Mouse (Mus musculus) lung, embryonic 16.5 days (tissue): ENCODE measurements around the gene Rtel1. TPM values are rescaled to one million over a fixed set of nuclear protein-coding genes. Genes with fewer than 3 reads are reported as not detected.
A peak's percentile ranks its signal among the peaks of the same experiment; 100 is the strongest.
"Not testable (repeated sequence)": the region's sequence is repeated elsewhere in the genome, so short reads cannot be mapped to it uniquely, and the experiment has no call there.

ENCODE experiments used
- ATAC-seq: fragments of 200-750 bp; cut with Nextera tagmentation; 2 replicates; pipeline ENCODE4 v1.8.0; 2017; ENCODE audit warnings: low read depth, mild to moderate bottlenecking, moderate library complexity
- H3K27ac ChIP-seq: fragments of 300-500 bp; sonication (generic); 2 replicates; pipeline ENCODE4 v1.5.1; 2014; ENCODE audit warnings: mild to moderate bottlenecking, control low read depth, low read length
- H3K27me3 ChIP-seq: fragments of 300-500 bp; sonication (generic); 2 replicates; pipeline ENCODE4 v1.6.1; 2014; ENCODE audit warnings: low read depth, low read length, mixed read lengths; ENCODE audit not compliant: control insufficient read depth, insufficient read depth
- H3K36me3 ChIP-seq: fragments of 300-500 bp; sonication (generic); 2 replicates; pipeline ENCODE4 v1.6.1; 2014; ENCODE audit warnings: low read length; ENCODE audit not compliant: control insufficient read depth, insufficient read depth
- H3K4me1 ChIP-seq: fragments of 300-500 bp; sonication (generic); replicated peaks from 2 replicates; pipeline ENCODE4 v1.6.1; 2014; ENCODE audit warnings: low read length, mixed read lengths; ENCODE audit not compliant: control insufficient read depth, insufficient read depth
- H3K4me2 ChIP-seq: fragments of 300-500 bp; sonication (generic); 2 replicates; pipeline ENCODE4 v1.6.1; 2014; ENCODE audit warnings: low read depth, low read length, control low read depth
- H3K4me3 ChIP-seq: fragments of 300-500 bp; sonication (generic); 2 replicates; pipeline ENCODE4 v1.5.1; 2014; ENCODE audit warnings: mild to moderate bottlenecking, low read length, control low read depth
- H3K9ac ChIP-seq: fragments of 300-500 bp; sonication (generic); 2 replicates; pipeline ENCODE4 v1.6.1; 2014; ENCODE audit warnings: low read length, control low read depth
- H3K9me3 ChIP-seq: fragments of 300-500 bp; sonication (generic); 2 replicates; pipeline ENCODE4 v1.6.1; 2016; ENCODE audit warnings: low read length; ENCODE audit not compliant: control insufficient read depth
- WGBS: fragments of 180-500 bp; shearing (Covaris S2); extraction: QIAGEN DNeasy Blood & Tissue Kit; methylation state at CpG from one replicate; pipeline ENCODE4 v1.1.7; 2014; 5-methylcytosine and 5-hydroxymethylcytosine counted together
- polyA plus RNA-seq: library from polyadenylated mRNA; unstranded; fragments of >200 nt; fragmentation: Nextera tagmentation; extraction: Ambion mirVana; gene quantifications from 2 replicates; pipeline ENCODE4 v1.2.1, GENCODE M21; 2015

Gene Rtel1
- polyA plus RNA-seq, 1 experiment from 2014 or later = 47.8 TPM

DNA sequence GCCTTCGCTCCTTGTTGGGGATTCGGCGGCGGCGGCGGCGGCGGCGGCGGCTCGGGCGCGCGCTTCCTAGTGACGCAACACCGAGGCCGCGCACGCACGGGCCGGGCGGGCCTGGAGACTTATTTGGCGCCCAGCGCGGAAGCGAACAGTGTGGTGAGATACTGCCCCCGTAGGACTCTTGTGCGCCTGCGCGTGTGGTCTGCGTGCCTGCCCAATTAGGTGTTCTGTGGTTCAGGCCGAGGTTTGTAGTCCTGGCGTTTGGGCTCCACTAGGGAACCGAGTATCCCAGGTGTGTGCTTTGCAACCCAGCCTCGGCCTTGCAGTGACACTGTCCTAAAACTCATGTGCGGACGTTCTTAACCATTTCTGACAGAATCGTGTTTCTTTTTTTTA lies 31.6 kb upstream of the Rtel1 start, which contains the start of gene Gmeb2:
Gmeb2 (minus strand) TSS at position 78 of the 393 bp plus-strand sequence.
- not testable (repeated sequence) for H3K27me3 ChIP-seq, H3K9me3 ChIP-seq, H3K36me3 ChIP-seq
- under 1% methylated on average over 19 of the region's 38 CpGs for WGBS
- Histone ChIP-seq H3K4me1 (peaks cover 12% of the 10 kb centered on the region), H3K4me3 (peak within 1 kb of the TSS; percentile 79), H3K4me2 (peak within 1 kb of the TSS; percentile 84), H3K27ac (peak within 1 kb of the TSS; percentile 96), H3K9ac (peak within 1 kb of the TSS; percentile 96)
- peak; percentile 98 for ATAC-seq

DNA sequence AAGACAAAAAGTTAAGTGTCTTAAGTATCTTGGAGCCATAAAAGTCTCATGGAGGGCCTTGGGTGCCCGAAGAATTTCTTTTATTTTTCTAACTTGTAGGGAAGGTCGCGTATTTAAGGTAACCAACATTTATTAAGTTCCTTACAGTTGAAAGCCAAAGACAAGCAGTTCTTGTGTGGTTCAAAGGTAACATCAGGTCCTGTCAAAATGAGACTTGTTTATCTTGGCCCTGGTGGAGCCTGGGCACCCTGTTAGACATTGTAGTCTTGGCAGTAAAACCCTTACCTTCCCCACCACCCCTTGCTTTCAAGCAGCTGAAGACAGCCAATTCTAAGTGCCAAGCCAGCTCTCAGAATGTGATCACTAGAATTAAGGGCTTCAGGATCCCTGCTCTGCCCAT lies 30.8 kb upstream of the Rtel1 start:
- 62% methylated on average over 3 of the region's 3 CpGs for WGBS
- Histone ChIP-seq H3K9ac (peak overlapping the region; percentile 58), H3K9me3 (no peaks in the 10 kb centered on the region), H3K36me3 (peaks cover 3% of the 10 kb centered on the region), H3K27me3 (no peaks in the 10 kb centered on the region), H3K4me2 (peak overlapping the region; percentile 58), H3K4me1 (peaks cover 12% of the 10 kb centered on the region), H3K27ac (no peak overlapping the region), H3K4me3 (peak overlapping the region; percentile 79)
- ATAC-seq = no peak

DNA sequence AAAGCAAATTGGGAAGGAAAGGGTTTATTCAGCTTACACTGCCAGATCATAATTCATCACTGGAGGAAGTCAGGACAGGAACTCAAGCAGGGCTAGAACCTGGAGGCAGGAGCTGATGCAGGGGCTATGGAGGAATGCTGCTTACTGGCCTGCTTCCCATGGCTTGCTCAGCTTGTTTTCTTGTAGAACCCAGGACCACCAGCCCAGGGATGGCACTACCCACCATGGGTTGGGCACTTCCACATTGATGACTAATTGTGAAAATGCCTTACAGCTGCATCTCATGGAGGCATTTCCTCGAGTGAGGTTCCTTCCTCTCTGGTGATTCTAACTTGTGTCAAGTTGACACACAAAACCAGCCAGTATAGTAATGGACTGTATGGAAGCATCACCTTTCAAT lies 28.6 kb upstream of the Rtel1 start:
- Histone ChIP-seq H3K4me3 (no peak overlapping the region), H3K4me1 (peaks cover 12% of the 10 kb centered on the region), H3K36me3 (peaks cover 3% of the 10 kb centered on the region), H3K4me2 (no peak overlapping the region), H3K9me3 (no peaks in the 10 kb centered on the region), H3K27me3 (no peaks in the 10 kb centered on the region), H3K9ac (no peak overlapping the region), H3K27ac (no peak overlapping the region)
- ATAC-seq = no peak
- WGBS = 61% methylated on average over 1 of the region's 1 CpGs

DNA sequence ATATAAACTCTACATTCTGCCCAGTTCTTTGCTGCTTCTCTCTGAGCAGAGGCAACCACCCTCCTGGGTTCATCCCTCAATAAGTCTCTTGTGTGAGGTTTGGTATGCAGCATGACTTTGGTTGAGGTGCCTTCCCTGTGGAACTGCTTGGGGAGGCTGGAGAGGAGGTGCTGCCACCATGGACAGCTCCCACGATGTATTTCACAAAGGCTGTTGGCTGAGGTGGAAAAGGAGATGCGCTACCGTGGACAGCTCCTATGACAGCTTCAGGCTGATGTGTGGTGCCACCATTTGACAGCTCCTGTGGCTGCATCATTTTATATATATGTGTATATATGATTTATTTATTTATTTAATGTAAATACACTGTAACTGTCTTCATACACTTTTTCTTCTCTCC lies 17.5 kb upstream of the Rtel1 start:
- no peak overlapping the region for H3K4me3 ChIP-seq
- peaks cover 10% of the 10 kb centered on the region for H3K27me3 ChIP-seq
- H3K4me1 ChIP-seq = no peaks in the 10 kb centered on the region
- ATAC-seq = no peak
- 26% methylated on average over 3 of the region's 3 CpGs for WGBS
- no peak overlapping the region for H3K9ac ChIP-seq
- H3K36me3 ChIP-seq = peaks cover 10% of the 10 kb centered on the region
- H3K4me2 ChIP-seq = no peak overlapping the region
- H3K27ac ChIP-seq = no peak overlapping the region
- peaks cover 3% of the 10 kb centered on the region; the same call in 1 of the 2 replicates for H3K9me3 ChIP-seq

DNA sequence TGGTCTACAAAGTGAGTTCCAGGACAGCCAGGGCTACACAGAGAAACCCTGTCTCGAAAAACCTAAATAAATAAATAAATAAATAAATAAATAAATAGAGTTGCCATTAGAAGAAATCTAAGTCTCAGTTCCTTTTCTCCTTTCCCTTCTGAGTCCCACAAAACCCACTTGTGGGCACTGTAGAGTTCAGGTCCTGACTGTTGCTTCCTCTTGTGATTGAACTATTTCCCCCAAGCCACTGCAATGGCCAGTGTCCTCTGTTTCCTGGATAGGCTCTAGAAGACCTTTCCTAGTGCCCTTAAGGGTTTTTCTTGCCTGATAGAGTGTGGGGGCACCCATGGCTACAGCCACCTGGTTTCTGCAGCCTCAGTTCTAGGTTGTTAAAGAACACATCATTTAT lies 14.6 kb upstream of the Rtel1 start:
- Histone ChIP-seq H3K36me3 (peaks cover 10% of the 10 kb centered on the region), H3K9me3 (peaks cover 3% of the 10 kb centered on the region; the same call in 1 of the 2 replicates), H3K27me3 (peaks cover 13% of the 10 kb centered on the region), H3K4me2 (no peak overlapping the region), H3K4me3 (no peak overlapping the region), H3K4me1 (no peaks in the 10 kb centered on the region), H3K27ac (no peak overlapping the region), H3K9ac (no peak overlapping the region)
- WGBS = 81% methylated on average over 1 of the region's 1 CpGs
- ATAC-seq = no peak

DNA sequence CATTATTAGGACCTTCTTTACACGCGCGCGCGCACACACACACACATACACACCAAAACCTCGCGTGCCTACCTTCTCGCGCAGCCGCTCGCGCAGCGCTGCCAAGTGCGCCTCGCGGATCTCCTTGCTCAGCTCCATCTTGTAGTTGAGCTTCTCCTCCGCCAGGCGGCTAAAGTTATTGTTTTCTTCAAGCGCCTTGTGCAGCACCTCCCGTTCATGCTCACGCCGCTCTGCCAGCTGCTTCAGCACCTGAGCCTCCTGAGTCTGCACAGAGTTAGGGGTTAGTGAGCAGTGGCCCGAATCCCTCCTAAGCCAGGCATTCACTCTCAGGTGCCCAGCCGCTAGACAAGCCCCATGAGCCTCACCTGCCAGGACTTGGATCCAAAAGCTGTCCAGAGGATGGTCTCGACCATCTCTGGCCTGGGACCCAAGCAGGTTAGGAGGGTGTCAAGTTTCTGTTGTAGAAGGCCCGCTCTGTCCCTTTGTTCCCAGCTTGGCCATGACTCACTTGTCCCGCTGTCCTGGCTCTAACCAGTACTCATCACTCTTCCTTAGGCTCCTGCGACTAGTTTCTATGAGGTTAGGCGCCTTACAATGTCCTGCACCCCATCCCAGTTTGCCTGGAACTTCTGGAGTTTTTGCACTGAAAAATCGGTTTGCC lies 12.3 kb upstream of the Rtel1 start:
- H3K27me3 ChIP-seq = peaks cover 19% of the 10 kb centered on the region
- WGBS = 7% methylated on average over 30 of the region's 30 CpGs
- ATAC-seq = no peak
- no peaks in the 10 kb centered on the region for H3K9me3 ChIP-seq
- H3K9ac ChIP-seq = no peak overlapping the region
- H3K4me2 ChIP-seq = no peak overlapping the region
- no peak overlapping the region for H3K27ac ChIP-seq
- H3K4me3 ChIP-seq = no peak overlapping the region
- no peaks in the 10 kb centered on the region for H3K36me3 ChIP-seq
- no peaks in the 10 kb centered on the region for H3K4me1 ChIP-seq

DNA sequence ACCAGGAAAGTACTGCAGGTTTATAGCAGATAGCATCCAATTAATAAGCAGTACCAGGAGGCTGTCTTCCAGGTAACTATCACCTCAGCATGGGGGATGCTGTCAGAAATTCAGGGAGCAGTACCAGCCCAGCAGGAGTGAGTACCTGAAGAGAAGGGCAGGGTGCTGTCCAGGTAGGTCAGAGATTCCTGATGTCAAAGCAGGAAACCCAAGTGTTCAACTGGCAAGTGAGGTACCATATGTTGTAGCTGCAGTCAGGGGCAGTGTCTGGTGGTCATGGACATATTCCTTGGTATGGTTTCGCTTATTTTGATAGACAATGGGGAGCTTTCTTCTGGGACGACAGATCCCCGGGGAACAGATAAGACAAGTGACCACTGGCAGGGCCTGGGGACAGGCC lies 7.1 kb upstream of the Rtel1 start:
- Histone ChIP-seq H3K4me2 (no peak overlapping the region), H3K9ac (no peak overlapping the region), H3K9me3 (no peaks in the 10 kb centered on the region), H3K27ac (no peak overlapping the region), H3K4me1 (peaks cover 5% of the 10 kb centered on the region; the same call in 1 of the 2 replicates), H3K27me3 (peaks cover 35% of the 10 kb centered on the region), H3K4me3 (no peak overlapping the region), H3K36me3 (no peaks in the 10 kb centered on the region)
- ATAC-seq = no peak
- 70% methylated on average over 3 of the region's 3 CpGs for WGBS

DNA sequence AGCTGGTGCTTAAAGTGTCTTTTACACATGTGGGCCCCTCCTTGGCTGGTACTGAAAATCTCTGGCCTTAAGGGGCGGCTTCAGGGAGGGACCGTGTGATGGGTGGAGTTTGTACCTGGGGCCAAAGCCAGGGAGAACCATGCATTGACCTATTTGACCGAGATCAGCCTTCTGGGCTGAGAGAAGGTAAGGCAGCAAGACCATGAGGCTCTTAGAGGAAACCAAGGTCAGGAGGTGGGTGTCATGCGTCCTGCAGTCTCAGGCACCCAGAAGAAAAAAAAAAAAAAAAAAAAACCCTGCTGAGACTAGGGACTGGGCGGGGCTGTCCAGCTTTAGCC lies 6.6 kb upstream of the Rtel1 start:
- Histone ChIP-seq H3K4me2 (no peak overlapping the region), H3K9ac (no peak overlapping the region), H3K27ac (no peak overlapping the region), H3K4me1 (peaks cover 5% of the 10 kb centered on the region; the same call in 1 of the 2 replicates), H3K27me3 (peaks cover 32% of the 10 kb centered on the region), H3K4me3 (no peak overlapping the region), H3K36me3 (no peaks in the 10 kb centered on the region), H3K9me3 (no peaks in the 10 kb centered on the region)
- WGBS = 9% methylated on average over 5 of the region's 5 CpGs
- ATAC-seq = no peak

DNA sequence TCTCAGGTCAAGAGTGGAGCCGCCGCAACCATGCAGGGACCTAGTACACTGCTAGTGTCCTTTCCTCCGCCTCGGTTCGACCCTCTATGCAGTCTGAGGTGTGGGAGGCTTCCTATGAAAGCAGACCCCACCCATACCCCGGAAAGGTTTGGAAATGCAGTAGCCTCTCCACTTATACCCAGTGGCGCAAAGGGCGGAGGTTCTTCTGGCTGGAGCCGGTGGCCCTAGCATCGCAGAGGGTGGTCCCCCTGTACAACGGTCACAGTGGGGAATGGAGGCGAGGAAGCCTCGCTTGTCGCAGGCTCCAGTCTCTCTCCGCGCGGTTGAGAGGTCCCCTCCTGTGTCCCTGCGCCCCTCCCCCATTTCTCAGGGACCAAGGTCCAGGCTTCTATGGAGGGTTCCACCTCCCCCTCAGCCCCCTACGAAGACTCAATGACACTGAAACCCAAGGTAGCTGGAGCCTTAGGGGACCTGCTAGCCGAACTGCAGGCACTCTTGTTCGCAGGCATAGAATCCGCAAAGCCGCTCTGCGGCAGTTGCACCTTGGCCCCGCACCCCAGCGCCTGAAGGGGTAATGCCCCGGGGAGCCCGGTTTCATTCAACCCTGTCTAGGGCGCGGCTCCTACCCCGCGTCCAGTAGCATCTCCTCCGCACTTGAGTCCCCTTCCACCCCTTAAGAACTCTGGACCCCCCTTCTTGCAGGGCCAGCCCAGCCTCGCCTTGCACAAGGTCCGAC lies 6.0 kb upstream of the Rtel1 start:
- peaks cover 32% of the 10 kb centered on the region for H3K27me3 ChIP-seq
- H3K4me1 ChIP-seq = peaks cover 5% of the 10 kb centered on the region; the same call in 1 of the 2 replicates
- peak; percentile 5; the same call in 1 of the 2 replicates for ATAC-seq

More for the DNA sequence above, 6.0 kb upstream of the Rtel1 start:
- WGBS = 3% methylated on average over 35 of the region's 35 CpGs
- Histone ChIP-seq H3K4me2 (no peak overlapping the region; the same call in 1 of the 2 replicates), H3K36me3 (no peaks in the 10 kb centered on the region), H3K27ac (no peak overlapping the region), H3K9ac (no peak overlapping the region), H3K4me3 (no peak overlapping the region), H3K9me3 (no peaks in the 10 kb centered on the region)
